Mouse (Mus musculus) kidney, postnatal 0 days (tissue): ENCODE results near the gene Pkp1. TPM values are rescaled to one million over a fixed set of nuclear protein-coding genes. Genes with fewer than 3 reads are reported as not detected.

Experiments
- ATAC-seq: fragments of 200-750 bp; cut with Nextera tagmentation; replicated peaks from 2 replicates; pipeline ENCODE4 v1.8.0; 2017; ENCODE audit warnings: low read depth, moderate number of reproducible peaks, moderate TSS enrichment, moderate library complexity; ENCODE audit not compliant: low FRiP score
- DNase-seq: peaks from one replicate; pipeline ENCODE4 v3.0.0-alpha.2; 2016; ENCODE audit warnings: low spot score
- H3K27ac ChIP-seq: fragments of 300-500 bp; sonication (generic); 2 replicates; pipeline ENCODE4 v1.5.1; 2014; ENCODE audit warnings: mild to moderate bottlenecking
- H3K27me3 ChIP-seq: fragments of 300-500 bp; sonication (generic); 2 replicates; pipeline ENCODE4 v1.6.1; 2014; ENCODE audit warnings: low read length, mixed read lengths; ENCODE audit not compliant: insufficient read depth
- H3K36me3 ChIP-seq: fragments of 300-500 bp; sonication (generic); 2 replicates; pipeline ENCODE4 v1.6.1; 2014; ENCODE audit warnings: low read length, mixed read lengths; ENCODE audit not compliant: insufficient read depth
- H3K4me1 ChIP-seq: fragments of 300-500 bp; sonication (generic); replicated peaks from 2 replicates; pipeline ENCODE4 v1.6.1; 2014; ENCODE audit warnings: antibody characterized with exemption, low read length, mixed read lengths; ENCODE audit not compliant: insufficient read depth
- H3K4me2 ChIP-seq: fragments of 300-500 bp; sonication (generic); 2 replicates; pipeline ENCODE4 v1.6.1; 2014; ENCODE audit warnings: mild to moderate bottlenecking, low read length, moderate library complexity, mixed read lengths
- H3K4me3 ChIP-seq: fragments of 300-500 bp; sonication (generic); replicated peaks from 2 replicates; pipeline ENCODE4 v1.5.1; 2014; ENCODE audit warnings: low read depth, low read length
- H3K9ac ChIP-seq: fragments of 300-500 bp; sonication (generic); 2 replicates; pipeline ENCODE4 v1.6.1; 2014; ENCODE audit warnings: low read depth, low read length
- H3K9me3 ChIP-seq: fragments of 300-500 bp; sonication (generic); replicated peaks from 2 replicates; pipeline ENCODE4 v1.6.1; 2016; ENCODE audit warnings: low read length, inconsistent platforms, mixed read lengths
- CTCF ChIP-seq: IDR thresholded peaks from 2 replicates; pipeline ENCODE4 v1.5.1; 2016; ENCODE audit warnings: antibody characterized with exemption, low read depth, mild to moderate bottlenecking, moderate library complexity
- WGBS: fragments of 180-500 bp; shearing (Covaris S2); extraction: QIAGEN DNeasy Blood & Tissue Kit; methylation state at CpG from one replicate; pipeline ENCODE4 v1.1.7; 2014; 5-methylcytosine and 5-hydroxymethylcytosine counted together
- polyA plus RNA-seq: library from polyadenylated mRNA; unstranded; fragments of >200 nt; fragmentation: Nextera tagmentation; extraction: Ambion mirVana; gene quantifications from 2 replicates; pipeline ENCODE4 v1.2.1, GENCODE M21; 2015

Gene Pkp1
- polyA plus RNA-seq, 1 experiment from 2014 or later = 0.22 TPM

DNA sequence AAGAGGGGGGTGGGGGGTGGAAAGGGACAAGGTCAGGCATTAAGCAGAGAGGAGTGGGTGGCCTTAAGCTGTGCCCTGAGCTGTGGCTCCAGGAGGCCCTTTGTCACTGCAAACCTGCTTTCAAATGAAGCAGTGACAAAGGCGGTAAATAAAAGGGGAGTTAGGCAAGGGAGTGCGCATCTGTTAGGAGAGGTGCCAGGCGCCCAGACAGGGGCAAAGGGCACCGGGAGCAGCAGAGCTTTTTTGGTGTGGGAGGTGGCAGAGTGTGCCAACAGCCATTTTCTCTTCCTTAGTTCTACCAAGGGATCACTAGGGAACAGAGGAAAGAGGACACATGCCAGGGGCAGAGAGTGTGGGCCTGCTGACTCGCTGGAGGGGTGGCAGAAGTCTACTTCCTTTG, 1.8 kb downstream of the Pkp1 start:
- Histone ChIP-seq H3K36me3 (no peaks in the 10 kb centered on the region), H3K27ac (no peak overlapping the region), H3K27me3 (peaks cover 38% of the 10 kb centered on the region), H3K4me2 (no peak overlapping the region), H3K9ac (no peak overlapping the region), H3K9me3 (no peaks in the 10 kb centered on the region), H3K4me3 (no peak overlapping the region), H3K4me1 (peaks cover 3% of the 10 kb centered on the region; the same call in 1 of the 2 replicates)
- TF ChIP-seq CTCF = no peak
- peak; percentile 7 for DNase-seq
- WGBS = 14% methylated on average over 5 of the region's 5 CpGs
- no peak for ATAC-seq

GRCm38 (mm10) chr1:135916486-135917058, 2.4 kb downstream of the Pkp1 start:
- H3K36me3 ChIP-seq = no peaks in the 10 kb centered on the region
- no peak overlapping the region for H3K9ac ChIP-seq
- H3K4me3 ChIP-seq = no peak overlapping the region
- ATAC-seq = no peak
- DNase-seq = no peak
- H3K27ac ChIP-seq = no peak overlapping the region
- H3K4me1 ChIP-seq = peaks cover 3% of the 10 kb centered on the region; the same call in 1 of the 2 replicates
- no peaks in the 10 kb centered on the region for H3K9me3 ChIP-seq
- 48% methylated on average over 5 of the region's 5 CpGs for WGBS
- TF ChIP-seq CTCF = no peak
- H3K27me3 ChIP-seq = peaks cover 38% of the 10 kb centered on the region
- no peak overlapping the region for H3K4me2 ChIP-seq

DNA sequence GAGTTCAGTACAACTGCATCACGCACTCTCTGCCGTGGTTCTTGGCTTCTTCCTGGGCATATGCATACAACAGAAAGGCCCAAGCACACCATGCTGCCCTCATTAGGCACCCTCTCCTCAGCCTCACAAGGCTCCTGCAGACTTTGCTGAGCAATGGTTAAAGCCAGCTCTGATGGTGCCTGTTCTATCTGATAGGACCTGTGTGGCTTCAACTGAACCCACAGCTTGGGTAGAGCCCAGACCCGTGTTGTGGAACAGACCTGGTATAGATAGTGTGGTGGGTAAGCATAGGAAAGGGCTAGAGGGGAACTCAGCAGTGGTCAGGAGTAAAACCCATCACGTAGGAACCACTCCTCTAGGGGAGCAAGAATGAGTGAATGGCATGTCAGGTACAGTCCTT, 5.3 kb downstream of the Pkp1 start:
- peaks cover 19% of the 10 kb centered on the region for H3K27me3 ChIP-seq
- no peak overlapping the region for H3K27ac ChIP-seq
- H3K9ac ChIP-seq = no peak overlapping the region
- WGBS = 75% methylated on average over 4 of the region's 4 CpGs
- no peak overlapping the region for H3K4me3 ChIP-seq
- no peak overlapping the region for H3K4me2 ChIP-seq
- no peaks in the 10 kb centered on the region for H3K9me3 ChIP-seq
- no peaks in the 10 kb centered on the region for H3K36me3 ChIP-seq
- 0 out of 2 replicates have a peak, but pooled peaks cover under 1% of the 10 kb centered on the region for H3K4me1 ChIP-seq
- DNase-seq = no peak
- no peak for TF ChIP-seq CTCF
- no peak for ATAC-seq

DNA sequence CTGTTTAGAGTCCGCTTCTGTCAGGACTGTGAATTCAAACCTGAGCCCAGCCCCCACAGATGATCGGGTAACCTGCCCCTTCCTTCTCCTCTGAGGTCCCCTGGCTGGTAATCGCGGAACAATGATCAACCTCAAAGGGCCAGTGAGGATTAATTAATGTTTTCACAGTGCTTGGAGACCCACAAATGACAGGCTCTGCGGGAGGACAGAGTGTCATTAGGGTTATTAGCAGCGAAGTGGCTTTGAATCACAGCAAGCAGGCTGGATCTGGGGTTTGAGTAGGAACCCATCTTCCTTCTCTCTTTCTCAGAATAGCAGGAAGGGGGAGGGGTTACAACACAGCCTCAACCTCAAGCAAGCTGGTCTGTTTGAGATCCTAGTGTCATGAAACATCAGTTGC, 9.6 kb downstream of the Pkp1 start:
- no peak for ATAC-seq
- no peak for TF ChIP-seq CTCF
- no peaks in the 10 kb centered on the region for H3K9me3 ChIP-seq
- H3K36me3 ChIP-seq = no peaks in the 10 kb centered on the region
- H3K27me3 ChIP-seq = no peaks in the 10 kb centered on the region
- peak; percentile 5 for DNase-seq
- H3K4me1 ChIP-seq = no peaks in the 10 kb centered on the region
- no peak overlapping the region for H3K9ac ChIP-seq
- no peak overlapping the region for H3K27ac ChIP-seq
- H3K4me3 ChIP-seq = no peak overlapping the region
- 7% methylated on average over 6 of the region's 6 CpGs for WGBS
- H3K4me2 ChIP-seq = no peak overlapping the region

- Histone ChIP-seq H3K4me3 (no peak overlapping the region), H3K4me2 (no peak overlapping the region), H3K9me3 (no peaks in the 10 kb centered on the region), H3K27me3 (no peaks in the 10 kb centered on the region), H3K4me1 (no peaks in the 10 kb centered on the region), H3K9ac (no peak overlapping the region), H3K36me3 (no peaks in the 10 kb centered on the region), H3K27ac (no peak overlapping the region)
- DNase-seq (peak; percentile 3), ATAC-seq (no peak)
- no peak for TF ChIP-seq CTCF
- WGBS = 35% methylated on average over 11 of the region's 11 CpGs
Observed at GRCm38 (mm10) chr1:135906736-135907135, 12.3 kb downstream of the Pkp1 start.

DNA sequence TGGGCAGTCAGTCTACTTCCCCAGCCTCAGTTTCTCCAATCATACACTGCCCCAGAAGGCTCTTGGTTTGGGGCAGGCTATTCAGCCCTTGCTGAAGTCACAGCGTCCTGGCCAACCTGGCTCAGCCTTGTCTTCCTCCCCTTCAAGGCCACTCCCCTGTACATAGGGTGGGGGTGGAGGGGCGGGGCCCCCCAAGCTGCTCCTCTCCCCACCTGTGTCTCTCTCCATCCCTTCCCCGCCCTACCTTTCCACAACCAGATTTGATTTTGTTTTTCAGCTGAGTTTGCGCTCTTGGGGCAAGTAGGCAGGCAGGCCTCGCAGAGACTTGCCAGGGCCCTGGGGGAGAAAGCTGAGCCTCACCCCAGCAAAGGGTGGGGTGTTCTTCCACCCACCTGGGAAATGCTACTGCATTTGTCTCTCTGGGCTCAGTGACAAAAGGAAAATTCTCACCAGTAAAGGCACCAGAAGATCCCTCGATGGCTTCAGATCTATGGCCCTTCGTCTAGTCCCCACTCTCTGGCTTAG, 19.0 kb downstream of the Pkp1 start:
- no peaks in the 10 kb centered on the region for H3K27me3 ChIP-seq
- no peak overlapping the region for H3K4me3 ChIP-seq
- H3K4me1 ChIP-seq = no peaks in the 10 kb centered on the region
- no peaks in the 10 kb centered on the region for H3K36me3 ChIP-seq
- no peak for TF ChIP-seq CTCF
- no peak overlapping the region for H3K9ac ChIP-seq
- DNase-seq (no peak), ATAC-seq (no peak)
- no peaks in the 10 kb centered on the region for H3K9me3 ChIP-seq
- H3K4me2 ChIP-seq = no peak overlapping the region
- 75% methylated on average over 7 of the region's 7 CpGs for WGBS
- H3K27ac ChIP-seq = no peak overlapping the region

DNA sequence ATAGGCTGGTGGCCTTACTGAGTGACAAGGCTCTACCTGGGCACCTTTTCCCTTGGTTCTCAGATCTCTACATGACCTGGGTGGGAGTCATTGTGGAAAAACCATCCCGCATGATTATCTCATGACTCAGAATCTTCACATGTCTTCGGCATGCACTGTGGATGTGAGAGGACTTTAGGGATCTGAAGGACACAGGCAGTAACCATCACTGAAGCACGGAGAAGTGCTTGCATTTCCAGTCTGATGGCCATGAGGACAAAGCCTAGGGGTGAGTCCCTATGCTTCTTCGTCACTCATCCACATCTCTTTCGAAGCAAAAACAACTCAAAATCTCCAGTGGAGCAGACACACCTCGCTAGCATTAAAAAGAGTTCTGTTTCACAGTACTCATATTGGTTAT, 19.7 kb downstream of the Pkp1 start:
- Histone ChIP-seq H3K4me3 (no peak overlapping the region), H3K27ac (no peak overlapping the region), H3K4me1 (no peaks in the 10 kb centered on the region), H3K27me3 (no peaks in the 10 kb centered on the region), H3K4me2 (no peak overlapping the region), H3K36me3 (no peaks in the 10 kb centered on the region), H3K9me3 (no peaks in the 10 kb centered on the region), H3K9ac (no peak overlapping the region)
- TF ChIP-seq CTCF = no peak
- ATAC-seq = no peak
- WGBS = 84% methylated on average over 6 of the region's 6 CpGs
- DNase-seq = no peak
